Mouse (Mus musculus) liver, embryonic 13.5 days (tissue): ENCODE results near the gene Klhl2. TPM values are rescaled to one million over a fixed set of nuclear protein-coding genes. Genes with fewer than 3 reads are reported as not detected.
A peak's percentile ranks its signal among the peaks of the same experiment; 100 is the strongest.

ENCODE experiments used
- ATAC-seq: fragments of 200-750 bp; cut with Nextera tagmentation; 2 replicates; pipeline ENCODE4 v1.8.0; 2017; ENCODE audit warnings: low read depth, mild to moderate bottlenecking, moderate number of reproducible peaks, moderate library complexity
- DNase-seq: peaks from one replicate; pipeline ENCODE4 v3.0.0; 2022
- H3K27ac ChIP-seq: fragments of 300-500 bp; sonication (generic); 2 replicates; pipeline ENCODE4 v1.5.1; 2015; ENCODE audit warnings: moderate library complexity, mild to moderate bottlenecking, inconsistent platforms
- H3K27me3 ChIP-seq: fragments of 300-500 bp; sonication (generic); 2 replicates; pipeline ENCODE4 v1.6.1; 2015; ENCODE audit warnings: mild to moderate bottlenecking, inconsistent platforms
- H3K36me3 ChIP-seq: fragments of 300-500 bp; sonication (generic); 2 replicates; pipeline ENCODE4 v1.6.1; 2015; ENCODE audit warnings: mild to moderate bottlenecking, inconsistent platforms
- H3K4me1 ChIP-seq: fragments of 300-500 bp; sonication (generic); replicated peaks from 2 replicates; pipeline ENCODE4 v1.6.1; 2015; ENCODE audit warnings: inconsistent platforms
- H3K4me2 ChIP-seq: fragments of 300-500 bp; sonication (generic); 2 replicates; pipeline ENCODE4 v1.6.1; 2015; ENCODE audit warnings: inconsistent platforms, mild to moderate bottlenecking, moderate library complexity
- H3K4me3 ChIP-seq: fragments of 300-500 bp; sonication (generic); replicated peaks from 2 replicates; pipeline ENCODE4 v1.5.1; 2015; ENCODE audit warnings: mild to moderate bottlenecking, inconsistent platforms
- H3K9ac ChIP-seq: fragments of 300-500 bp; sonication (generic); 2 replicates; pipeline ENCODE4 v1.6.1; 2015; ENCODE audit warnings: mild to moderate bottlenecking, inconsistent platforms
- H3K9me3 ChIP-seq: fragments of 300-500 bp; sonication (generic); replicated peaks from 2 replicates; pipeline ENCODE4 v1.6.1; 2016; ENCODE audit warnings: inconsistent platforms
- WGBS: fragments of 180-500 bp; shearing (Covaris S2); methylation state at CpG from one replicate; pipeline ENCODE4 v1.1.7; 2015; ENCODE audit not compliant: insufficient replicate concordance; 5-methylcytosine and 5-hydroxymethylcytosine counted together
- polyA plus RNA-seq: library from polyadenylated mRNA; unstranded; fragments of >200 nt; fragmentation: Nextera tagmentation; extraction: Ambion mirVana; gene quantifications from 2 replicates; pipeline ENCODE4 v1.2.1, GENCODE M21; 2015

The Klhl2 gene
- polyA plus RNA-seq, 1 experiment from 2014 or later, result 4.0 TPM

- no peak overlapping the region for H3K27ac ChIP-seq
- H3K9ac ChIP-seq, result no peak overlapping the region
Measured at GRCm38 (mm10) chr8:64829391-64829790, 20.4 kb downstream of the Klhl2 start.

DNA sequence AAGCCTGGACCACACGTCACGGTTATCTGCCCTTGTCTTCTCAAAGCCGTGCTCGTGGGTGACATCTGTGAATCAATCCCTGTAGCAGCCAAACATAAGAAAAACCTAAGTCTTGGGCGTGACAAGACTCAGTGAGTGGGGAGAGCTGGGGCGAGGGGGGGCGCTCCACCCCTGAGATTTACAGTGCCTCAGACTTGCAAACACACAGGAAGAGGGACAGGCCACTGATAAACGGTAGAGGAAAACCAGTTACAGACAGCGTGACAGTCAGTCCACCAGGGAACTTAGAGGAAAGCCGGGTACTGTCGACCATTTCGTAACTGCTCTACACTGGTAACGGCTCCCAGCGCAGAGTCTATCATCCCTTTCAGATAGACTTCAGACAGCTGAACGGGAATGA lies 21.4 kb downstream of the Klhl2 start:
- DNase-seq, result no peak
- Histone ChIP-seq H3K4me3 (no peak overlapping the region), H3K9ac (no peak overlapping the region), H3K27me3 (no peaks in the 10 kb centered on the region), H3K4me1 (0 out of 2 replicates have a peak, but pooled peaks cover 2% of the 10 kb centered on the region), H3K4me2 (no peak overlapping the region), H3K9me3 (no peaks in the 10 kb centered on the region), H3K27ac (no peak overlapping the region), H3K36me3 (peaks cover 8% of the 10 kb centered on the region)
- WGBS, result 35% methylated on average over 15 of the region's 15 CpGs
- ATAC-seq, result 0 out of 2 replicates have a peak, but pooled peaks have one; percentile 35

More at GRCm38 (mm10) chr8:64829391-64829790, 20.4 kb downstream of the Klhl2 start:
- no peak for DNase-seq
- ATAC-seq, result no peak
- 77% methylated on average over 9 of the region's 9 CpGs for WGBS
- no peak overlapping the region for H3K4me2 ChIP-seq
- H3K4me1 ChIP-seq, result peaks cover 2% of the 10 kb centered on the region; the same call in 1 of the 2 replicates
- no peaks in the 10 kb centered on the region for H3K27me3 ChIP-seq
- no peak overlapping the region for H3K4me3 ChIP-seq
- no peaks in the 10 kb centered on the region for H3K9me3 ChIP-seq
- peaks cover 8% of the 10 kb centered on the region for H3K36me3 ChIP-seq

- H3K36me3 ChIP-seq, result peaks cover 8% of the 10 kb centered on the region
- H3K9me3 ChIP-seq, result no peaks in the 10 kb centered on the region
- DNase-seq (no peak), ATAC-seq (no peak)
- H3K4me1 ChIP-seq, result 0 out of 2 replicates have a peak, but pooled peaks cover 2% of the 10 kb centered on the region
- no peak overlapping the region for H3K4me3 ChIP-seq
- no peaks in the 10 kb centered on the region for H3K27me3 ChIP-seq
- WGBS, result 75% methylated on average over 10 of the region's 10 CpGs
- no peak overlapping the region for H3K9ac ChIP-seq
- H3K4me2 ChIP-seq, result no peak overlapping the region
- H3K27ac ChIP-seq, result no peak overlapping the region
Measured at GRCm38 (mm10) chr8:64827356-64827755, 22.5 kb downstream of the Klhl2 start.

DNA sequence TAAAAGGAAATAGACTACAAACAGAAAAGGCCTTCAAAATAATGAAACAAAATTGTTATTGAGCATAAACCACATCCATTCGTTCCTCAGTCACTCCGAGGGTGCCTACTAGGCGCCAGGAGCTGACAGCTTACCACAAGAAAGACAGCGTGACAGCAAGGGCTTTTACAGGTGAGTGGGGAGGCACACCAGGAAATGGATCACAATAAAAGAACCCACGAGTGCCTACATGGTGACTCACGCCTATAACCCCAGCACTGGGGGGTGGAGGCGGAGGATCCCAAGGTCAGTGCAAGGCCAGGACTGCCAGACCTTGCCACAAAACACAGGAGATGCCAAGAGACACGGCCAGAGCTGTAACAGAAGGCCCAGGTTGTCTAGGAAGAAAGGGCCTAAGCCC lies 23.4 kb downstream of the Klhl2 start:
- no peak overlapping the region for H3K9ac ChIP-seq
- 59% methylated on average over 8 of the region's 8 CpGs for WGBS
- no peaks in the 10 kb centered on the region for H3K9me3 ChIP-seq
- H3K27ac ChIP-seq, result no peak overlapping the region
- H3K4me3 ChIP-seq, result no peak overlapping the region
- peaks cover 8% of the 10 kb centered on the region for H3K36me3 ChIP-seq
- H3K4me1 ChIP-seq, result 0 out of 2 replicates have a peak, but pooled peaks cover 2% of the 10 kb centered on the region
- no peak overlapping the region for H3K4me2 ChIP-seq
- no peaks in the 10 kb centered on the region for H3K27me3 ChIP-seq
- no peak for DNase-seq
- no peak for ATAC-seq

DNA sequence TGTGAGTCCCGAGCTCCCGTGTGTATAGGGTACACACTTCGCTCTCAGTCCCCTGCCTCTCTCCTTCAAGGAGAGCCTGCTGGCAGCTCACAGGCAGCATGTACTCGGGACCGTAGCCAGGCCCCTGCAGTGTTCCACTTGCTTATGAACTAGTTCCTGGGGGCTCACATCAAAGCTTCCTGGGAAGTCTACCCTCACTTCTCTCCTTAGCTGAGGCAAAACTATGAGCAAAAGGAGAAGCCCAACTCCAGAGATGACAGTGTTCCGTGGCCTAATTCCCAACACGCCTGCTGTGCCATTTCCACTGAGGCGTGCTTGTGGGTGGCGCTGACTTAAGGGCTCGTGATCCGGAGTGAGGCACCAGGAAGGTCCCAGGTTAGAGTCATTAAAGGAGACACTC lies 25.9 kb downstream of the Klhl2 start:
- 0 out of 2 replicates have a peak, but pooled peaks cover under 1% of the 10 kb centered on the region for H3K36me3 ChIP-seq
- ATAC-seq (no peak), DNase-seq (no peak)
- no peaks in the 10 kb centered on the region for H3K9me3 ChIP-seq
- H3K27me3 ChIP-seq, result no peaks in the 10 kb centered on the region
- WGBS, result 82% methylated on average over 11 of the region's 11 CpGs
- no peak overlapping the region for H3K27ac ChIP-seq
- H3K4me3 ChIP-seq, result no peak overlapping the region
- H3K9ac ChIP-seq, result no peak overlapping the region
- H3K4me1 ChIP-seq, result peaks cover 2% of the 10 kb centered on the region; the same call in 1 of the 2 replicates
- H3K4me2 ChIP-seq, result no peak overlapping the region

GRCm38 (mm10) chr8:64820940-64821339 lies 28.9 kb downstream of the Klhl2 start:
- Histone ChIP-seq H3K27ac (no peak overlapping the region), H3K4me2 (no peak overlapping the region), H3K4me1 (no peaks in the 10 kb centered on the region; the same call in 1 of the 2 replicates), H3K9ac (no peak overlapping the region), H3K9me3 (no peaks in the 10 kb centered on the region), H3K27me3 (no peaks in the 10 kb centered on the region), H3K36me3 (no peaks in the 10 kb centered on the region), H3K4me3 (no peak overlapping the region)
- WGBS, result 40% methylated on average over 4 of the region's 4 CpGs
- DNase-seq (no peak), ATAC-seq (no peak)

DNA sequence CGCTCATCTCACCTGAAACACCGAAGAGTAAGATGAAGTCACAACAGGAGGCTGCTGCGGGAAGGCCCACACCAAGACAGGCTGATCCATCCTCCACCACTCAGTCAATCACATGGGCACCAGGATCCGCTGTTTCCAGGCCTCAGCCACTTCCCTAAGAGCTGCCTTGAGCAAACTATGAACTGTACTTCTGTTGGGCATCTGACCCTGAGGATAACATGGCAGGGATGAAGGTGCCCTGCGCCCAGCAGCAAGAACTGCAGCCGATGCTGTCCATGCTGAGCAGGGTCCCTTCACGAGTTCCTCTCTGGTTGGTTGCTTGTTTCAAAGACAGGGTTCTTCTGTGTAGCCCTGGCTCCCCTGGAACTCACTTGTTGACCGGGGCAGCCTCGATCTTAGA lies 38.0 kb downstream of the Klhl2 start:
- 79% methylated on average over 9 of the region's 9 CpGs for WGBS

DNA sequence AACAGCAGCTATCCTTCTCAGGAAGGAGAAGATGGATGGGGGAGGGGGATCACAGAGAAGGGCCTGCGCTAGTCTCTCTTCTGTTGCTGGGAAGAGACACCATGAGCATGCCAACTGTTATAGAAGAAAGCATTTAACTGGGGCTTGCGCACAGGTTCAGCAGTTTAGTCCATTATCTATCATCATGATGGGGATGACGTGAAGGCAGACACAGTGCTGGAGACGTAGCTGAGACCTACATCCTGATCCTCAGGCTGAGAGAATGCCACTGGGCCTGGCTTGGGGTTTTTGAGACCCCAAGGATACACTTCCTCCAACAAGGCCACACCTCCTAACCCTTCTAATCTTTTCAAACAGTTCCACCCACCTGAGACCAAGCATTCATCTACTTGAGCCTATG lies 38.7 kb downstream of the Klhl2 start:
- ATAC-seq (no peak), DNase-seq (no peak)
- no peak overlapping the region for H3K4me3 ChIP-seq
- H3K4me1 ChIP-seq, result no peaks in the 10 kb centered on the region
- 77% methylated on average over 4 of the region's 4 CpGs for WGBS
- H3K9ac ChIP-seq, result no peak overlapping the region
- peaks cover 12% of the 10 kb centered on the region for H3K36me3 ChIP-seq
- H3K9me3 ChIP-seq, result 0 out of 2 replicates have a peak, but pooled peaks cover 2% of the 10 kb centered on the region
- H3K4me2 ChIP-seq, result no peak overlapping the region
- no peaks in the 10 kb centered on the region for H3K27me3 ChIP-seq
- no peak overlapping the region for H3K27ac ChIP-seq

More for the DNA sequence above, 38.0 kb downstream of the Klhl2 start:
- H3K4me1 ChIP-seq, result no peaks in the 10 kb centered on the region
- H3K27me3 ChIP-seq, result no peaks in the 10 kb centered on the region
- H3K4me3 ChIP-seq, result no peak overlapping the region
- ATAC-seq (no peak), DNase-seq (no peak)
- H3K36me3 ChIP-seq, result peaks cover 12% of the 10 kb centered on the region
- H3K4me2 ChIP-seq, result no peak overlapping the region
- H3K9me3 ChIP-seq, result 0 out of 2 replicates have a peak, but pooled peaks cover 2% of the 10 kb centered on the region
- H3K27ac ChIP-seq, result no peak overlapping the region
- H3K9ac ChIP-seq, result no peak overlapping the region

DNA sequence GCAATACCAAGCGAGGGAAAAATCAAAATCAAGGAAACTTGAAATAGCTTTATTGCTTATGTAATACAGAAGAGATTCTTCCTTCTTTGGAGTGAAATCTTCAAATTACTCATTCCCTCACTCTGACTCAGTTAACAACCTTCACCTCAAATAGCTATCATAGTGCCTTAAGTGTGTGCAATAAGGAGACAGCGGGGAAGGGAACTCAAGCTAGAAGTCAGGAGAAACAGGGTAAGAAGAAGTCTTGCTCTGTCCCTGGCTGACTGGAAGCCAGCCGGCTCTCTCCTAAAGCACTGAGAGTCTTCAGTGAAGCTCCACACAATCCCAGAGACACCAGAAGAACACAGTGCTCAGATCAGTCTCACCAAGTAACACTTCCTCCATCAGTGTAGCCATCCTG lies 43.3 kb downstream of the Klhl2 start:
- H3K9ac ChIP-seq, result no peak overlapping the region
- ATAC-seq (no peak), DNase-seq (no peak)
- H3K27ac ChIP-seq, result no peak overlapping the region
- 81% methylated on average over 3 of the region's 3 CpGs for WGBS
- no peaks in the 10 kb centered on the region for H3K27me3 ChIP-seq
- peaks cover 9% of the 10 kb centered on the region for H3K36me3 ChIP-seq
- no peak overlapping the region for H3K4me2 ChIP-seq
- no peaks in the 10 kb centered on the region for H3K9me3 ChIP-seq
- H3K4me1 ChIP-seq, result no peaks in the 10 kb centered on the region
- H3K4me3 ChIP-seq, result no peak overlapping the region

- Histone ChIP-seq H3K27ac (no peak overlapping the region), H3K36me3 (no peaks in the 10 kb centered on the region), H3K9me3 (no peaks in the 10 kb centered on the region), H3K4me2 (no peak overlapping the region), H3K9ac (no peak overlapping the region), H3K27me3 (no peaks in the 10 kb centered on the region), H3K4me3 (no peak overlapping the region), H3K4me1 (no peaks in the 10 kb centered on the region)
- WGBS, result 67% methylated on average over 4 of the region's 4 CpGs
- DNase-seq (no peak), ATAC-seq (no peak)
Measured at GRCm38 (mm10) chr8:64804971-64805370, 44.8 kb downstream of the Klhl2 start.

- Histone ChIP-seq H3K36me3 (no peaks in the 10 kb centered on the region), H3K4me3 (no peak overlapping the region), H3K4me2 (no peak overlapping the region), H3K9ac (no peak overlapping the region), H3K27ac (no peak overlapping the region), H3K4me1 (peaks cover 6% of the 10 kb centered on the region; the same call in 1 of the 2 replicates), H3K27me3 (no peaks in the 10 kb centered on the region), H3K9me3 (no peaks in the 10 kb centered on the region)
- ATAC-seq (no peak), DNase-seq (no peak)
- WGBS, result 77% methylated on average over 8 of the region's 8 CpGs
Measured at GRCm38 (mm10) chr8:64799306-64799705, 50.5 kb downstream of the Klhl2 start.

DNA sequence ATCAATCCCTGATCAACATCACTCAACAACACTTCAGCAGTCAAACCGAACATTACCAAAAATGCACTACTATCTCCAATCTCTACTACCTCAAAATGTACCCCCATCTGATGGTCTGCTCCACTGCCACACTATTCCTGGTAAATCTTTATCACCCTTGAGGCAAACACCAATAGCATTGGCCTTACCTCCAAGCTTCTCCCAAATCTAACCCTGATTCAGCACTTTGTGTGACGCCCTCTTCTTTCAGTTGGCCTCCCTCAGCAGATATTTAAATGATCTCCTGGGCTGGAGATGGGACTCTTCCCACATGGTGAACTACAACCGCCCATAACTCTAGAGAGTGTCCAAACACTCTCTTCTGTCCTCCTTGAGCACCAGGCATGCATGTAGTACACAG lies 51.3 kb downstream of the Klhl2 start:
- no peak for ATAC-seq
- Histone ChIP-seq H3K27ac (no peak overlapping the region), H3K4me3 (no peak overlapping the region), H3K4me1 (peaks cover 6% of the 10 kb centered on the region; the same call in 1 of the 2 replicates), H3K4me2 (no peak overlapping the region), H3K9me3 (no peaks in the 10 kb centered on the region), H3K27me3 (no peaks in the 10 kb centered on the region), H3K36me3 (no peaks in the 10 kb centered on the region), H3K9ac (no peak overlapping the region)
- DNase-seq, result no peak
- WGBS, result 64% methylated on average over 3 of the region's 3 CpGs
